Mouse (Mus musculus) embryonic fibroblast, embryonic 13.5 days (primary cell): ENCODE data around the gene Prpf31.

Experiments
- CTCF ChIP-seq: IDR thresholded peaks from 2 replicates; pipeline ENCODE4 v1.5.1; 2011; ENCODE audit warnings: mild to moderate bottlenecking, control low read depth, low read length, moderate library complexity, borderline replicate concordance; ENCODE audit not compliant: insufficient read depth
- POLR2A ChIP-seq: IDR thresholded peaks from 2 replicates; pipeline ENCODE4 v1.6.1; 2011; ENCODE audit warnings: low read depth, mild to moderate bottlenecking, control low read depth, low read length, moderate library complexity

- no peak; the same call in 1 of the 2 replicates for TF ChIP-seq POLR2A
- no peak for TF ChIP-seq CTCF
Observed at GRCm38 (mm10) chr7:3645488-3646025, 15.8 kb downstream of the Prpf31 start.
